Mouse (Mus musculus) ovary, postnatal 36 days (tissue): ENCODE results near the gene Zbtb45.
A peak's percentile ranks its signal among the peaks of the same experiment; 100 is the strongest.

Experiments
- DNase-seq: peaks from one replicate; pipeline ENCODE4 v3.0.0; 2022; ENCODE audit warnings: low spot score, mixed read lengths

Zbtb45 gene

GRCm38 (mm10) chr7:12997230-12997629, 12.6 kb downstream of the Zbtb45 start:
- DNase-seq: no peak

- no peak for DNase-seq
These were observed 14.0 kb downstream of the Zbtb45 start for GRCm38 (mm10) chr7:12995862-12996261.

GRCm38 (mm10) chr7:12993148-12993547, 16.7 kb downstream of the Zbtb45 start:
- DNase-seq: no peak

- no peak for DNase-seq
These were observed 17.6 kb downstream of the Zbtb45 start for GRCm38 (mm10) chr7:12992222-12992621.

GRCm38 (mm10) chr7:12987409-12988189, 22.2 kb downstream of the Zbtb45 start:
- DNase-seq: no peak

- no peak for DNase-seq
These were observed 22.9 kb downstream of the Zbtb45 start for GRCm38 (mm10) chr7:12986906-12987305.

- no peak for DNase-seq
These were observed 24.1 kb downstream of the Zbtb45 start for GRCm38 (mm10) chr7:12985724-12986123.

- DNase-seq: no peak
These were observed 29.5 kb downstream of the Zbtb45 start for GRCm38 (mm10) chr7:12980291-12980690.

- no peak for DNase-seq
These were observed 30.1 kb downstream of the Zbtb45 start for GRCm38 (mm10) chr7:12979776-12980175.

GRCm38 (mm10) chr7:12978931-12979722, 30.7 kb downstream of the Zbtb45 start:
- DNase-seq: no peak

- DNase-seq: peak; percentile 97
These were observed 32.0 kb downstream of the Zbtb45 start, which contains the start of gene Zfp446 for GRCm38 (mm10) chr7:12977682-12978389. Gene Zfp446, plus strand, starts transcription at chr7:12977848.

- no peak for DNase-seq
These were observed 38.9 kb downstream of the Zbtb45 start for GRCm38 (mm10) chr7:12970906-12971305.

- peak; percentile 65 for DNase-seq
These were observed 43.6 kb downstream of the Zbtb45 start for GRCm38 (mm10) chr7:12966104-12966845.

- DNase-seq: peak; percentile 88
These were observed 44.1 kb downstream of the Zbtb45 start, which contains the start of gene Zfp324 for GRCm38 (mm10) chr7:12965678-12966091. Gene Zfp324, plus strand, starts transcription at chr7:12965838.

GRCm38 (mm10) chr7:12961511-12962141, 48.2 kb downstream of the Zbtb45 start:
- peak; percentile 42 for DNase-seq

- no peak for DNase-seq
These were observed 50.1 kb downstream of the Zbtb45 start for GRCm38 (mm10) chr7:12959718-12960117.

GRCm38 (mm10) chr7:12958948-12959347, 50.9 kb downstream of the Zbtb45 start:
- DNase-seq: no peak

GRCm38 (mm10) chr7:12957511-12957910, 52.3 kb downstream of the Zbtb45 start:
- no peak for DNase-seq

GRCm38 (mm10) chr7:12954896-12955295, 54.9 kb downstream of the Zbtb45 start:
- no peak for DNase-seq
